Mouse (Mus musculus) c-Kit-positive CD71-positive TER-119-positive erythroid progenitor cells, embryonic 14.5 days (primary cell): ENCODE data around the gene Tcerg1l.

ENCODE experiments used
- DNase-seq: peaks from one replicate; pipeline ENCODE4 v3.0.0-alpha.2; 2013; ENCODE audit warnings: low spot score

Tcerg1l gene

DNA sequence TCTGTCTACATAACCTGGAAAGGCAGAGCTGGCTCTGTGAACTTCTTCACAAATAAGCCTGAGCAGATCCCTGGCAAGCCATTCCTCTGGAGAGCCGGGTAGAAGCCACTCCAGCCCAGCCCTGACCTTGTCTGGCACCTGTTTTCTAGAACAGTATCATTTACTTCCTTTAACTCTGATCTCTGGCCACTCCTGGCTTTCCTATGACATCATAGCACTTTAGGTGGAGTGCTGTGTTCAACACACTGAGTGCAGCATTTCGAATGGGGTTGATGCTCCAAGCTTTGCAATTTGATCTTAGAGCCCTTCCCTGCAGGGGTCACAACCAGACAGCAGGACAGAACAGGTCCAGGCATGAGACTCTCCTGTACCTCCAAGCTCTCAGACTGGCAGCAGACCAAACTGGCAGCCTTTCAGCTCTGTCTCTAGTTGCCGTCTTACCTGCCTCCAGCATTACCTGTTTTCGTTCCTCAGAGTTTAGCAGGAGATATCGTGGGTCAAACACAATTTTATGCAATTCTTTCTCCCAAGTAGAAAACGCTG, 179.9 kb downstream of the Tcerg1l start:
- no peak for DNase-seq

- DNase-seq = no peak
These were observed 182.2 kb downstream of the Tcerg1l start for GRCm38 (mm10) chr7:138215177-138215830.

DNA sequence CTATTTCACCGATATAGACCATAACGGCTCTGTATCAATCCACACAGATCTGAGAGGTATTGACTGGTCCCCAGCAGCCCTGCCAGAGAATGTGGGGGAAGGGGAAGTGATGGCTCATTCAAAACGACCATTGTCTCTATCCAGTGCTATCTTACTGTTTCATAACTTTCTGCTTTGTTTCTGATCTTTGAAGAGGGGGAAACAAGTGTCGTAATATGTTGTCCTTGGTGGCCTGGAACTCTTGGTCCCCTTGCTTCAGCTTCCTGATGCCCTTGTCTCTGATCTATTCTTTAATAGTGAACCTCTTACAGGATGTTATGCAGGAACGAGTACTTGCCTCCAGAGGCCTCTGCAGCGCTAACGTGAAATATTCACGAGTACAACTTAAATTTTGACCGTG, 182.8 kb downstream of the Tcerg1l start:
- DNase-seq = no peak

DNA sequence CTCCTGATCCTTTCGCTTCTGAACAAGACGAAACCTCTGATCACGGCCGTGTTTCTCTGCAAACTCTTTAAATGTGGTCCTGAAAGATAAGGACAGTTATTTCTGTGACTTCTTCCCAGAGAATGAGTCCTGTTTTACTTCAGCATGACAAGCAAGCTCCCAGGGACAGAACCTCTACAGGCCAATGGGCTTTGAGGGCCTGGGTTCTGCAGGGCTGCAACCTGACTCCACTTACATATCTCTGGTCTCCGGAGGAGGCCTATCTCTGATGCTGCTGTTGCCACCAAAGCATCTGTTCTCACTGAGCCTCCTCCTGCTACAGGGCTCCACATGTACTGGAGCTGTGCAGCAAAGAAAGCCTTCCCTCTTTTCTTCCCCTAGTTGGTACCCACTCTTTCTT, 187.8 kb downstream of the Tcerg1l start:
- DNase-seq = no peak

- DNase-seq = no peak
These were observed 192.4 kb downstream of the Tcerg1l start for GRCm38 (mm10) chr7:138205124-138205523.

DNA sequence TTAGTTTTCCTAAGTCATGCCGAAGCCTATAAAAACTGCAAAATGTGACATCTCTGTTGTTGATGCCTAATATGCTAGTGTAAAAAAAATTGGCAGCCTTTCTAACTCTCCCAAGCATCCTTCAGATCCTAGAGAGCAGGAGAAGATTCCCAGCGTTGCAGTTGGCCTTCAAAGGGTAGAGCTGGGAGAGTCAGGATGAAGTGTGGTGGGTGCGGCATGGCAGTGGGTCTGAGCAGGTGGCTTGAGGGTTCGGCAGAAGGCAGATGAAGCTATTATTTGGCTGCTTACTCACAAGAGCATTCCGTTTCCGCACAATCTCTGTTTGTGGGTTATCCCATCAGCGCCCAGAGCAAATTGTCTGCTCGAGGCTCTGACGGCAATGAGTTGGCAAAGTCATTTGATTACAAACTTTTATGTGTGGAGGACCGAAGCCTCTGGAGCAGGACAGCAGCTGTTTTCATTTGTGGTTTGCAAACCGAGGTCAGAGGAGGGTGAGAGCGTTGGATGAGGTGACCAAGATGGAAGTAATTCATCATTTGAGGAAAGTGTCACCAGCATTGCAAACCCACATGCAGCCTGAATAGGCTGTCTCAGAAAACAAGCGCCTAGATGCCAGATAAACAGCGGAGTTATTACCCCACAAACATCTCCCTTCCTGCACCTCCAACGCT, 195.2 kb downstream of the Tcerg1l start:
- DNase-seq = no peak

DNA sequence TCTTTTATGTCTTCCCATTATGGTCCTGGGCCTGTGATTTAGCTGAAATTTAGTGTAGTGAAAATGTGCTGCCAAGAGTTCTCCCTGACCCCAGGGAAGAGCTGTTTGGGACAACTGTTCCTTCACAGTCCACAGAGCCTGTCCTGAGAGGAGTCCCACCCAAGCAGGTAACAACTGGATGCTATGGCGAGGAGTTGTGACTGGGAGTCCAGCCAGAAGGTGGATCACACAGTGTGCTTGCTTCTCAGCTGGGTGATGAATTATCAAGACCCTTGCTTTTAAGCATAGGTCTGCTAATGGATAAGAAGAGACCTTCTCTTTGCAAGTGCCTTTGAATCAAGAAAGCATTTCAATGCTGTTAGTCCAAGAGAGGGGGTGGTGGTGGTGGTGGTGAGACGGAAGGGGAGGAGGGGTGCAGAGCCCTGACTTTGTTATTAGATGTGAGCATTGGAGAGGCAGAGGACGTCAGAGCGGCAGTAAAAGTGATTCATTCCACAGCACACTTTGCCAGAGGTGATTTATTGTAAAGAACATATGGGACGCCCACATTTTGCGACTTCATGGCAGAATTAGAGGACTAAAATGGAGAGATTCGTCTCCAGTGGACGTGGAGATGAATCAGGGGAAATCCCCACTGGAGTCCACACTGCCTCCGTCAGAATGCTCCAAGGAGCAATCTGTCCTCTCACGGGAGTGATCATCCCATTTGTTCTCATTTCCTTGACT, 198.0 kb downstream of the Tcerg1l start:
- no peak for DNase-seq

DNA sequence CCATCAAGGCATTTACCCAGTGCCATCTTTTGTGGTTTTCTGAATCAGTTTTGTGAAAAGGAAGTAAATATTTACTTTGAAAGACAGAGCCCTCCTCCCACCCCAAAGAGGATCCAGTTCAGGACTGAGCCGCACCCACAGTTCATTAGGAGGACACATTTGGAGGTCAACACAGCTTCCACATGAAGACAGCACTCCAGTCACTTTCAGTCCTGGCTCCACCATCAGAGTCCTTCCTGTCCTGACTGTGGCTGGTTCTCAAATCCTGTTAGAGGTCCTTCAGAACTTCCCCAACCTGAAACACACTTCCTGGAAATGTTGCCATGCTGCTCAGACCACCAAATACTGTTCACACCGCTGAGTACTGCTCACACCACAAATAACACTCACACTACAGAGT, 201.4 kb downstream of the Tcerg1l start:
- DNase-seq = no peak

DNA sequence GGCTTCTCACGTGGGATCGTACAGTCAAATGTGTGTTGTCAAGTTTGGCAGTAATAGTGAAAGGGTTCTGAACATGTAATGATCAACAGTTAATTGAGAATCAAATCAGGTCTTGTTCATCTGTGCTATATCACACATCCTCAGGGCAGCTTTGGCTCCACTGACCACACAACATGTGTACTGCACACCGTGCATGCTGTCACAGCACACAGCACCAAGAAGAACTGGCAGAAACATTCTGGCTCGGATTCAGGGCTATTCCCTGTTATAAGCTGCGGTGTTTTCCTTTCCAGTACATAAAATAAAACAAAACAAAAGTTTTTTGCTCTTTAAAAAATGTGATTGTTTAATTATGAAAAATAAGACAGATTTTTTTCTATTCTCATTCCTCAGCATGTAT, 213.3 kb downstream of the Tcerg1l start:
- DNase-seq = no peak

GRCm38 (mm10) chr7:138182216-138182615, 215.3 kb downstream of the Tcerg1l start:
- DNase-seq = no peak

DNA sequence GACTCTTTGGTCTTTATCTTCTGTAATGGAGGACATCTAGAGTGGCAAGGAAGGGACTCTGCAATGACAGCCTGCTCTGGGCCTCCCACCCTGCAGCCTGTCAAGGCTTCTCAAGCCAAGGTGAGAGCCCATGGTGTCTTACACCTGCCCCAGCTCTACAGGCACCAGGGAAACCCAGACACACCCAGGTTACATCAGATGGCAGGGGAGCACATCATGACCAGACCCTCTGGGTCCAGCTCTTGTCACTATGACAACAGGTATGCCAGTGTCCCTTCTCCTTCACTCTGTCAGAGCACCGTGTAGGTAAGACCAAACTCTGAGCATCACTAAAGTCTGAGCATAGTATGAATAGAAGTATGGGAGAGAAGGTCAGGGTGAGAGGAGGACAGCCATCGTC, 218.9 kb downstream of the Tcerg1l start:
- no peak for DNase-seq

DNA sequence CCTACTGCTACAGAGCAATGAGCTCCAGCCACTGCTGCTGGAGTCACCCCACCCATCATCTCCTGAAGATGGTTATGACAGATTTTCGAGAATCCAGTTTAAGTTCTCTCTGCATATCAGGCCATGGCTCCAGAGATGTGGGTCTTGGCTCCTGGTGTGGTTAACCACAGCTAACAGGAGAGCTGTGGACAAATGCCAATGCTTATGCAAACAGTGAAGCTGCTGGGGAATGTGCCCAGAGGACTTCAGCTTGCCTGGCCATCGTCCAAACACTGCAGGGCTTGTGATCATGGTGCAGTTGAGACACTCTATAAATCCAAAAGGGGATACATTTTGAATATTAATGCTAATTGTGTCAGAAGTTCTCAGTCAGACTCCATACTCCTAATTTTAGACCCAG, 221.5 kb downstream of the Tcerg1l start:
- DNase-seq = no peak

DNA sequence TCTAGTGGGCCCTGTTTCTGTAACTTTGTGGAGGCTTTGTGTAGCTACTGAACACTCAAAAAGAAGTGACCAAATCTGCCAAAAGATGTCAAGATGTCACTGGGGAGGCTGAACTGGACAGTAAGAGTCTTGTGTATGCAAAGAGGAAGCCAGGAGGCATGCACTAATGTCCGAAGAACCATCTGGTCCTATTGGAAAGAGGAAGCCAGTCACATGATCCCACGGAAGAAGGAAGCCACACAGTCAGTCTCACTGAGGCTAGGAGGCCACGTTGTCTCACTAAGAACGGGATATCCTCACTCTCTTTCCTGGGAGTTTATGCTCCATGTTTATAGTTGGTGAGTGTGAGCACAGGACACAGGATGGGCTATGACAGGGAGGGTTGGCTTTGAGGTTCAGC, 227.1 kb downstream of the Tcerg1l start:
- no peak for DNase-seq
